Mouse (Mus musculus) stomach, postnatal 0 days (tissue): ENCODE measurements around the gene Gltp.

Experiments used
- CTCF ChIP-seq: IDR thresholded peaks from 2 replicates; pipeline ENCODE4 v1.5.1; 2016; ENCODE audit warnings: antibody characterized with exemption, low read depth, mild to moderate bottlenecking, moderate library complexity
- EP300 ChIP-seq: optimal IDR thresholded peaks from 2 replicates; pipeline ENCODE3; 2016; ENCODE audit warnings: antibody characterized with exemption

- TF ChIP-seq EP300 (no peak), CTCF (peak; percentile 98)
Measured at GRCm38 (mm10) chr5:114638769-114639644, 51.8 kb downstream of the Gltp start.
